9 mouse cellular contexts compared by ENCODE assay signal in genomic region chr4:123718434-123718780, GRCm38 (mm10). TPM values are rescaled to one million over a fixed set of nuclear protein-coding genes. Genes with fewer than 3 reads are reported as not detected.
DNase-seq lines count a peak whose midpoint lies in the region; ATAC-seq and TF ChIP-seq lines count a peak whose summit lies in the region.
"Had no signal": no experiment of that assay in that cellular context is flagged by ENCODE, and none has a peak within 500 bp of the region (broad histone marks: within the 10 kb centered on the region; RNA-seq: fewer than 3 reads in every experiment).

No protein-coding gene starts in this region.

- peak overlapping the region; percentile 70 for H3K9ac ChIP-seq in heart, embryonic 16.5 days (ENCODE audit: low read length)
- H3K9ac ChIP-seq in forebrain, postnatal 0 days = peak overlapping the region; percentile 74

- H3K4me2 ChIP-seq in heart, embryonic 16.5 days (ENCODE audit: low read depth, low read length) = peak overlapping the region; percentile 59
- peak overlapping the region; percentile 71 for H3K4me2 ChIP-seq in forebrain, postnatal 0 days (ENCODE audit: low read depth)

- peak overlapping the region; percentile 83 for H3K27ac ChIP-seq in heart, embryonic 16.5 days (ENCODE audit: low read length)
- no peak overlapping the region for H3K27ac ChIP-seq in forebrain, postnatal 0 days (ENCODE audit: low read depth, low read length)
- H3K27ac ChIP-seq in macrophage = peak overlapping the region; percentile 62

- peaks cover 7% of the 10 kb centered on the region for H3K4me1 ChIP-seq in heart, embryonic 16.5 days (ENCODE audit: control insufficient read depth, insufficient read depth, low read length)
- peaks cover 21% of the 10 kb centered on the region for H3K4me1 ChIP-seq in G1E (ENCODE audit: insufficient read depth, low read depth, low read length)
- H3K4me1 ChIP-seq in forebrain, postnatal 0 days (ENCODE audit: insufficient read depth) = peaks cover 7% of the 10 kb centered on the region; the same call in 1 of the 2 replicates

- 20% methylated on average over 7 of the region's 7 CpGs for WGBS in heart, embryonic 16.5 days
- WGBS in forebrain, postnatal 0 days = 27% methylated on average over 7 of the region's 7 CpGs
- 19% methylated on average over 7 of the region's 7 CpGs for WGBS in macrophage (ENCODE audit: missing documents)

- H3K27me3 ChIP-seq in heart, embryonic 16.5 days (ENCODE audit: control insufficient read depth, insufficient read depth, low read length) = no peaks in the 10 kb centered on the region
- no peaks in the 10 kb centered on the region for H3K27me3 ChIP-seq in G1E (ENCODE audit: insufficient read depth, low read length)
- no peaks in the 10 kb centered on the region for H3K27me3 ChIP-seq in forebrain, postnatal 0 days (ENCODE audit: insufficient read depth, low read length)
- H3K27me3 ChIP-seq: Patski had no signal

- peaks cover 18% of the 10 kb centered on the region for H3K36me3 ChIP-seq in heart, embryonic 16.5 days (ENCODE audit: control insufficient read depth, insufficient read depth)
- peaks cover 35% of the 10 kb centered on the region for H3K36me3 ChIP-seq in G1E (replicated peaks)
- H3K36me3 ChIP-seq in forebrain, postnatal 0 days (ENCODE audit: insufficient read depth) = peaks cover 12% of the 10 kb centered on the region; the same call in 1 of the 2 replicates
- H3K36me3 ChIP-seq in macrophage (ENCODE audit: inconsistent target) = 0 out of 2 replicates have a peak, but pooled peaks cover 7% of the 10 kb centered on the region

- peak; percentile 28; the same call in 1 of the 2 replicates for ATAC-seq in heart, embryonic 16.5 days (replicated peaks; ENCODE audit: extremely low read depth, insufficient read depth, low FRiP score)
- ATAC-seq in G1E (ENCODE audit: extremely low read depth, insufficient number of reproducible peaks, low FRiP score, poor library complexity, severe bottlenecking) = peak; percentile 51; the same call in 1 of the 2 replicates
- ATAC-seq in forebrain, postnatal 0 days = 0 out of 2 replicates have a peak, but pooled peaks have one; percentile 3

- no peak for DNase-seq in heart, adult 18-20 months
- DNase-seq in G1E (ENCODE audit: low spot score) = no peak
- no peak for DNase-seq in forebrain, postnatal 0 days
- no peak for DNase-seq in urinary bladder, postnatal 25 days (ENCODE audit: low spot score)
- DNase-seq in urinary bladder, adult 18-20 months (ENCODE audit: low spot score in 2 of 2) = no peak
- no peak for DNase-seq in left cerebral cortex, adult 9 months (ENCODE audit: low spot score in 2 of 2)

- TF ChIP-seq CTCF in G1E (IDR thresholded peaks at IDR 0.05; ENCODE audit: low read depth, low read length) = no peak
- no peak for TF ChIP-seq CTCF in forebrain, postnatal 0 days (IDR thresholded peaks at IDR 0.05; ENCODE audit: low read depth)

- H3K9me3 ChIP-seq in heart, embryonic 16.5 days (replicated peaks; ENCODE audit: control insufficient read depth, low read length) = no peaks in the 10 kb centered on the region
- H3K9me3 ChIP-seq in G1E (replicated peaks) = no peaks in the 10 kb centered on the region
- H3K9me3 ChIP-seq in forebrain, postnatal 0 days (ENCODE audit: low read length) = no peaks in the 10 kb centered on the region

- H3K4me3 ChIP-seq in heart, embryonic 16.5 days (ENCODE audit: low read length) = peak overlapping the region; percentile 69
- H3K4me3 ChIP-seq in G1E (ENCODE audit: low read depth, low read length) = peak overlapping the region; percentile 95
- H3K4me3 ChIP-seq in forebrain, postnatal 0 days (ENCODE audit: low read depth, low read length) = peak overlapping the region; percentile 65
- H3K4me3 ChIP-seq in macrophage (ENCODE audit: inconsistent target) = peak overlapping the region; percentile 98

- H3K79me2 ChIP-seq in macrophage (ENCODE audit: inconsistent target) = peaks cover 19% of the 10 kb centered on the region; the same call in 1 of the 2 replicates

RNA-seq across cellular contexts. Expression of gene Ndufs5, which starts 0.4 kb away (rescaled TPM):
- polyA plus RNA-seq in heart, embryonic 16.5 days (2015; fragmentation: Nextera tagmentation; extraction: Ambion mirVana) = 519 and 560 TPM in 2 replicates
- total RNA-seq in heart, adult 18-20 months (2021) = 100 to 1,000 TPM; 457 to 469 TPM
- 5.8 and 6.6 TPM in 2 replicates for total RNA-seq in G1E (2014; fragmentation: Nextera tagmentation)
- total RNA-seq in G1E (2017) = 80.6 and 87.6 TPM in 2 replicates
- 52.2 and 74.9 TPM in 2 replicates for polyA plus RNA-seq in G1E (2012)
- 161 and 279 TPM in 2 replicates for total RNA-seq in forebrain, postnatal 0 days (2014; rRNA removed)
- 536 and 634 TPM in 2 replicates for polyA plus RNA-seq in forebrain, postnatal 0 days (2015; fragmentation: Nextera tagmentation; extraction: Ambion mirVana)
- 10 to 100 TPM in 12 of 26 experiments, 1 to 10 TPM in 14; 3.3 to 32.2 (median 9.8) TPM for total RNA-seq in macrophage (2018; cell fraction: chromatin; rRNA removed)
- total RNA-seq in macrophage (2018; cell fraction: cytosol; rRNA removed) = 100 to 1,000 TPM; 127 to 211 (median 167) TPM
- total RNA-seq in macrophage (2018; cell fraction: nucleus; rRNA removed) = 10 to 100 TPM in 25 of 26 experiments, 1 to 10 TPM in 1; 9.7 to 53.0 (median 27.3) TPM
- 153 to 200 TPM (median 177 TPM) in 3 replicates for polyA plus RNA-seq in macrophage (2018)

RNA-seq across cellular contexts. Expression of gene Akirin1, which starts 31.7 kb away (rescaled TPM):
- polyA plus RNA-seq in heart, embryonic 16.5 days (2015; fragmentation: Nextera tagmentation; extraction: Ambion mirVana) = 44.3 and 48.8 TPM in 2 replicates
- total RNA-seq in heart, adult 18-20 months (2021) = 10 to 100 TPM; 24.1 to 25.3 TPM
- total RNA-seq in G1E (2014; fragmentation: Nextera tagmentation) (67.6 and 70.1 TPM in 2 replicates), G1E (2017) (61.8 and 68.4 TPM in 2 replicates)
- polyA plus RNA-seq in G1E (2012) (179 and 257 TPM in 2 replicates), macrophage (2018) (109 to 130 TPM (median 117 TPM) in 3 replicates)
- 60.7 and 64.1 TPM in 2 replicates for total RNA-seq in forebrain, postnatal 0 days (2014; rRNA removed)
- polyA plus RNA-seq in forebrain, postnatal 0 days (2015; fragmentation: Nextera tagmentation; extraction: Ambion mirVana) = 65.9 and 69.0 TPM in 2 replicates
- total RNA-seq in macrophage (2018; cell fraction: chromatin; rRNA removed) = 100 to 1,000 TPM in 2 of 26 experiments, 10 to 100 TPM in 24; 26.6 to 111 (median 56.6) TPM
- total RNA-seq in macrophage (2018; cell fraction: cytosol; rRNA removed) = 100 to 1,000 TPM in 23 of 26 experiments, 10 to 100 TPM in 3; 92.7 to 143 (median 120) TPM
- 100 to 1,000 TPM in 8 of 26 experiments, 10 to 100 TPM in 18; 51.0 to 140 (median 80.8) TPM for total RNA-seq in macrophage (2018; cell fraction: nucleus; rRNA removed)

RNA-seq across cellular contexts. Expression of gene Macf1, which starts 34.2 kb away (rescaled TPM):
- polyA plus RNA-seq in heart, embryonic 16.5 days (2015; fragmentation: Nextera tagmentation; extraction: Ambion mirVana) = 47.1 and 58.8 TPM in 2 replicates
- total RNA-seq in heart, adult 18-20 months (2021) = 100 to 1,000 TPM; 224 to 229 TPM
- total RNA-seq in G1E (2014; fragmentation: Nextera tagmentation) (169 and 174 TPM in 2 replicates), G1E (2017) (116 and 129 TPM in 2 replicates)
- polyA plus RNA-seq in G1E (2012) (33.7 and 39.3 TPM in 2 replicates), macrophage (2018) (90.8 to 146 TPM (median 144 TPM) in 3 replicates)
- total RNA-seq in forebrain, postnatal 0 days (2014; rRNA removed) = 278 and 345 TPM in 2 replicates
- polyA plus RNA-seq in forebrain, postnatal 0 days (2015; fragmentation: Nextera tagmentation; extraction: Ambion mirVana) = 42.9 and 58.2 TPM in 2 replicates
- total RNA-seq in macrophage (2018; cell fraction: chromatin; rRNA removed) = 1,000 to 10,000 TPM in 17 of 26 experiments, 100 to 1,000 TPM in 9; 696 to 1,807 (median 1,130) TPM
- 100 to 1,000 TPM in 24 of 26 experiments, 10 to 100 TPM in 2; 76.1 to 236 (median 163) TPM for total RNA-seq in macrophage (2018; cell fraction: cytosol; rRNA removed)
- 100 to 1,000 TPM; 399 to 797 (median 534) TPM for total RNA-seq in macrophage (2018; cell fraction: nucleus; rRNA removed)
